In genomic region chr12:107085058-107085905, GRCm38 (mm10) we compare ENCODE assay signal across 12 mouse cellular contexts.
DNase-seq lines count a peak whose midpoint lies in the region; ATAC-seq lines count a peak whose summit lies in the region.
"Had no signal": no experiment of that assay in that cellular context is flagged by ENCODE, and none has a peak within 500 bp of the region (broad histone marks: within the 10 kb centered on the region; RNA-seq: fewer than 3 reads in every experiment).

No protein-coding gene starts in this region.

- peaks cover 26% of the 10 kb centered on the region for H3K4me1 ChIP-seq in forebrain, embryonic 14.5 days (ENCODE audit: control insufficient read depth, insufficient read depth, low read length)
- H3K4me1 ChIP-seq in midbrain, embryonic 14.5 days (ENCODE audit: control insufficient read depth, insufficient read depth, low read length) = peaks cover 22% of the 10 kb centered on the region
- H3K4me1 ChIP-seq: megakaryocyte, embryonic 14.5 days had no signal

- H3K27me3 ChIP-seq in forebrain, embryonic 14.5 days (replicated peaks; ENCODE audit: control insufficient read depth, insufficient read depth, low read length) = no peaks in the 10 kb centered on the region
- no peaks in the 10 kb centered on the region for H3K27me3 ChIP-seq in midbrain, embryonic 14.5 days (ENCODE audit: control insufficient read depth, insufficient read depth, low read length)
- H3K27me3 ChIP-seq: CH12.LX; megakaryocyte, embryonic 14.5 days had no signal

- DNase-seq in Muller cell, postnatal 12 days (ENCODE audit: inconsistent ontology term) = peak; percentile 45
- peak; percentile 18 for DNase-seq in embryo, embryonic 10 days (ENCODE audit: low spot score)
- DNase-seq in forebrain, embryonic 14.5 days (ENCODE audit: low spot score) = peak; percentile 89
- DNase-seq in midbrain, embryonic 14.5 days = peak; percentile 37
- no peak for DNase-seq in cerebellum, adult 18-20 months
- DNase-seq in adrenal gland, adult 2 months = no peak
- DNase-seq in gastrocnemius, postnatal 4 days (ENCODE audit: low spot score in 2 of 2) = no peak
- DNase-seq: cerebellum, adult 9-11 months had no signal

- no peak overlapping the region for H3K4me3 ChIP-seq in forebrain, embryonic 14.5 days (ENCODE audit: low read depth, low read length)
- no peak overlapping the region for H3K4me3 ChIP-seq in midbrain, embryonic 14.5 days (replicated peaks; ENCODE audit: low read depth, low read length)
- H3K4me3 ChIP-seq: left cerebral cortex, adult 2 months; megakaryocyte, embryonic 14.5 days had no signal

- H3K4me2 ChIP-seq in forebrain, embryonic 14.5 days (ENCODE audit: low read length) = peak overlapping the region; percentile 38
- H3K4me2 ChIP-seq in midbrain, embryonic 14.5 days (ENCODE audit: low read length) = no peak overlapping the region

- WGBS in forebrain, embryonic 14.5 days = 13% methylated on average over 14 of the region's 14 CpGs
- WGBS in midbrain, embryonic 14.5 days = 54% methylated on average over 14 of the region's 14 CpGs

- H3K27ac ChIP-seq in forebrain, embryonic 14.5 days (ENCODE audit: low read depth, low read length) = peak overlapping the region; percentile 84
- no peak overlapping the region for H3K27ac ChIP-seq in midbrain, embryonic 14.5 days (replicated peaks; ENCODE audit: low read depth, low read length)
- H3K27ac ChIP-seq: left cerebral cortex, adult 2 months; liver, embryonic 14.5 days had no signal

- no peaks in the 10 kb centered on the region for H3K9me3 ChIP-seq in forebrain, embryonic 14.5 days (replicated peaks; ENCODE audit: control insufficient read depth, low read length)
- no peaks in the 10 kb centered on the region for H3K9me3 ChIP-seq in midbrain, embryonic 14.5 days (ENCODE audit: control insufficient read depth, low read length)

- H3K36me3 ChIP-seq in forebrain, embryonic 14.5 days (ENCODE audit: control insufficient read depth, insufficient read depth, low read length) = no peaks in the 10 kb centered on the region
- no peaks in the 10 kb centered on the region for H3K36me3 ChIP-seq in midbrain, embryonic 14.5 days (ENCODE audit: control insufficient read depth, insufficient read depth, low read length)

- peak overlapping the region; percentile 43; the same call in 1 of the 2 replicates for H3K9ac ChIP-seq in forebrain, embryonic 14.5 days (ENCODE audit: low read length)
- no peak overlapping the region for H3K9ac ChIP-seq in midbrain, embryonic 14.5 days (replicated peaks; ENCODE audit: low read length)
- H3K9ac ChIP-seq: liver, embryonic 14.5 days had no signal

- peak; percentile 71 for ATAC-seq in forebrain, embryonic 14.5 days
- ATAC-seq in midbrain, embryonic 14.5 days (ENCODE audit: low FRiP score, low TSS enrichment) = no peak

Comparison
In these comparisons a context has a peak if more than half of its experiments do, and no peak if none do; other contexts are left out.
1. DNase-seq: peak in Muller cell, postnatal 12 days (single experiment), embryo, embryonic 10 days (single experiment), forebrain, embryonic 14.5 days (single experiment) and midbrain, embryonic 14.5 days (single experiment); none in cerebellum, adult 18-20 months (0 of 2), adrenal gland, adult 2 months (single experiment) and gastrocnemius, postnatal 4 days (0 of 2).